Mouse (Mus musculus) liver, embryonic 13.5 days (tissue): ENCODE results near the gene Cux1. TPM values are rescaled to one million over a fixed set of nuclear protein-coding genes. Genes with fewer than 3 reads are reported as not detected.
A peak's percentile ranks its signal among the peaks of the same experiment; 100 is the strongest.

Source experiments
- ATAC-seq: fragments of 200-750 bp; cut with Nextera tagmentation; 2 replicates; pipeline ENCODE4 v1.8.0; 2017; ENCODE audit warnings: low read depth, mild to moderate bottlenecking, moderate number of reproducible peaks, moderate library complexity
- DNase-seq: peaks from one replicate; pipeline ENCODE4 v3.0.0; 2022
- H3K27ac ChIP-seq: fragments of 300-500 bp; sonication (generic); 2 replicates; pipeline ENCODE4 v1.5.1; 2015; ENCODE audit warnings: moderate library complexity, mild to moderate bottlenecking, inconsistent platforms
- H3K27me3 ChIP-seq: fragments of 300-500 bp; sonication (generic); 2 replicates; pipeline ENCODE4 v1.6.1; 2015; ENCODE audit warnings: mild to moderate bottlenecking, inconsistent platforms
- H3K36me3 ChIP-seq: fragments of 300-500 bp; sonication (generic); 2 replicates; pipeline ENCODE4 v1.6.1; 2015; ENCODE audit warnings: mild to moderate bottlenecking, inconsistent platforms
- H3K4me1 ChIP-seq: fragments of 300-500 bp; sonication (generic); replicated peaks from 2 replicates; pipeline ENCODE4 v1.6.1; 2015; ENCODE audit warnings: inconsistent platforms
- H3K4me2 ChIP-seq: fragments of 300-500 bp; sonication (generic); 2 replicates; pipeline ENCODE4 v1.6.1; 2015; ENCODE audit warnings: inconsistent platforms, mild to moderate bottlenecking, moderate library complexity
- H3K4me3 ChIP-seq: fragments of 300-500 bp; sonication (generic); replicated peaks from 2 replicates; pipeline ENCODE4 v1.5.1; 2015; ENCODE audit warnings: mild to moderate bottlenecking, inconsistent platforms
- H3K9ac ChIP-seq: fragments of 300-500 bp; sonication (generic); 2 replicates; pipeline ENCODE4 v1.6.1; 2015; ENCODE audit warnings: mild to moderate bottlenecking, inconsistent platforms
- H3K9me3 ChIP-seq: fragments of 300-500 bp; sonication (generic); replicated peaks from 2 replicates; pipeline ENCODE4 v1.6.1; 2016; ENCODE audit warnings: inconsistent platforms
- WGBS: fragments of 180-500 bp; shearing (Covaris S2); methylation state at CpG from one replicate; pipeline ENCODE4 v1.1.7; 2015; ENCODE audit not compliant: insufficient replicate concordance; 5-methylcytosine and 5-hydroxymethylcytosine counted together
- polyA plus RNA-seq: library from polyadenylated mRNA; unstranded; fragments of >200 nt; fragmentation: Nextera tagmentation; extraction: Ambion mirVana; gene quantifications from 2 replicates; pipeline ENCODE4 v1.2.1, GENCODE M21; 2015

Gene Cux1
- polyA plus RNA-seq, 1 experiment from 2014 or later, result 16.6 TPM

DNA sequence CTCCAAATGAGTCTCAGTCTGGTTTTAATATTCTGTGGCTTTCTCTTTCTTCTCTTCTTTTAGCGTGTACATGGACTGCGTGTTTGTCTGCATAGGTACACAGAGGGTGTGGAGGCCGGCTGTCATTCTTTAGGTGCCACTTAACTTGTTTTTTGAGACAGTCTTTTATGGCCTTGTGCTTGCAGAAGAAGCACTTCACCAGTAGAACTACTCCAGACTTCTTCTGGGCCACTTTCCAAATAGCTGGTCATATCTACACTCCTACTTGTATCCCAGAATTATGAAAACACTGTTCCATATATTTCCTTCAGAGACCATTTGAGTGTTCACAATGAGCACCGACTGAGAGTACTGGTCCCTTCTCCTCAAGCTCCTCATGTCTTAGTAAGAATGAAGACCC lies 149.4 kb downstream of the Cux1 start:
- H3K27me3 ChIP-seq, result no peaks in the 10 kb centered on the region
- no peak overlapping the region for H3K4me2 ChIP-seq
- H3K27ac ChIP-seq, result no peak overlapping the region
- H3K9me3 ChIP-seq, result no peaks in the 10 kb centered on the region
- 78% methylated on average over 4 of the region's 4 CpGs for WGBS
- H3K9ac ChIP-seq, result no peak overlapping the region
- DNase-seq (no peak), ATAC-seq (no peak)
- peaks cover 26% of the 10 kb centered on the region for H3K4me1 ChIP-seq
- H3K36me3 ChIP-seq, result no peaks in the 10 kb centered on the region
- H3K4me3 ChIP-seq, result no peak overlapping the region

DNA sequence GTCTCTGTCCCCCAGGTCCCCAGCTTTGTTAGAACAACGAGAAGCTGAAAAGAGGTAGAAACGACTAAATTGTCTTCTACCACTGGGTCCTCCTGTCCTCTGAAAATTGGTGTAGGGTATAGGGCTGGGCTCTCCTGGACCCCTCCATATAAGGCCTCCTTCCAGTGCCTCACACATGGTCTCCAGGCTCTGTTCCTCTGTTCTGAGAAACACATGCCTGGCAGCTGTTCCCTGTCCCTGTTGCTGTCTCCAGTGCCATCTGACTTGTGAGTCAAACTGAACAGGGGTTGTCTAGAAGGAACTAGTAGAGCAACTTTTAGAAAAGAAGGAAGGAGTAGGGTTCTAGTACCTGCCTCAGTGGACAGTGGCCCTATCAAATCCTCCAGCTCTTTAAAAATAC lies 152.8 kb downstream of the Cux1 start:
- no peak for ATAC-seq
- 60% methylated on average over 2 of the region's 2 CpGs for WGBS

DNA sequence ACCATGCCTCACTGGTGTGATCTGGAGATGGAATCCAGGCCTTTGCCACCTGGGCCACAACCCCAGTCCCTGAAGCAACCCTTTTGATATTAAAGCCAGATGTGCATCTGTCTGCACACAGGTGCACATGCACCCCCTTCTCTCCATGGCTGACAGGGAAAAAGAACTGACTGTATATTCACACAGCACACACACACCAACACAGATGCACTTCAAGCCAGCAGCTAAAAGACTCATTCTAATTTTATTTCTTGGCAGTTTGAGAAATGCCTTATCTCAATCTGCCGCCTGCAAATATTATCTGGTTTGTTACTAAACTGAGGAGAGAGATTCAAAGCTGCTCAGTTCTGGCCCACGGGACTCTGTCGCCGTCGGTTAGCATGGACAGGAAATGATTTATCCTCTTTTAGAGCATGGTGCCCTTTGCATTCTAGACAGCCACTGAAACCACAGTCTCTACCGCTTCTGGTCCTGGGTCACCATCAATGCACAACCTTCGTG lies 156.6 kb downstream of the Cux1 start:
- H3K4me1 ChIP-seq, result peaks cover 34% of the 10 kb centered on the region
- H3K36me3 ChIP-seq, result peaks cover 7% of the 10 kb centered on the region
- peaks cover 7% of the 10 kb centered on the region; the same call in 1 of the 2 replicates for H3K9me3 ChIP-seq
- no peak overlapping the region for H3K9ac ChIP-seq
- H3K27ac ChIP-seq, result no peak overlapping the region
- no peak overlapping the region for H3K4me3 ChIP-seq
- H3K27me3 ChIP-seq, result no peaks in the 10 kb centered on the region
- 16% methylated on average over 7 of the region's 7 CpGs for WGBS
- DNase-seq (no peak), ATAC-seq (0 out of 2 replicates have a peak, but pooled peaks have one; percentile 20)
- H3K4me2 ChIP-seq, result no peak overlapping the region

More for the DNA sequence above, 152.8 kb downstream of the Cux1 start:
- Histone ChIP-seq H3K27me3 (no peaks in the 10 kb centered on the region), H3K9me3 (no peaks in the 10 kb centered on the region), H3K36me3 (no peaks in the 10 kb centered on the region), H3K4me3 (no peak overlapping the region), H3K4me1 (peaks cover 29% of the 10 kb centered on the region), H3K4me2 (no peak overlapping the region), H3K27ac (no peak overlapping the region), H3K9ac (no peak overlapping the region)
- no peak for DNase-seq

DNA sequence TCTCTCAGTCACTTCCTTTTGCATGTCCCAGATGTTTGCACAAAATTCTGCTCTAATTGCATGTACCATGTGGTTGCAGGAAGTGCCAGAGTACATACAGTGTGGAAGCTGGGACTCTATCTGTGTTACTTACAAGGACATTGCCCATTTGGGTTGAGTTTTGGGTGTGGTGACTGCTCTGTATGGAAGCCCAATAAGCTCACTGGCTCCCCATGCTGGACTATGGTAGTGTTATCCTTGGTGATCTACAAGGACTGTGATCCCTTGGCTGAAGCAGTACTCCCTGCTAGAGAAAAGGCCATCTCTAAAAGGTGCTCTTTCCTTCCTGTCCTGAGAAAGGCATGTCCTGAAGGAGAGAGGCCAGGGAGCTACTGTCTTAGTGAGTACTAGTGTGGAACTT lies 160.9 kb downstream of the Cux1 start:
- H3K9me3 ChIP-seq, result peaks cover 7% of the 10 kb centered on the region; the same call in 1 of the 2 replicates
- H3K4me2 ChIP-seq, result no peak overlapping the region
- H3K4me3 ChIP-seq, result no peak overlapping the region
- H3K4me1 ChIP-seq, result peaks cover 23% of the 10 kb centered on the region
- no peaks in the 10 kb centered on the region for H3K27me3 ChIP-seq
- H3K27ac ChIP-seq, result no peak overlapping the region
- ATAC-seq, result no peak
- peaks cover 7% of the 10 kb centered on the region for H3K36me3 ChIP-seq
- no peak for DNase-seq
- H3K9ac ChIP-seq, result no peak overlapping the region

DNA sequence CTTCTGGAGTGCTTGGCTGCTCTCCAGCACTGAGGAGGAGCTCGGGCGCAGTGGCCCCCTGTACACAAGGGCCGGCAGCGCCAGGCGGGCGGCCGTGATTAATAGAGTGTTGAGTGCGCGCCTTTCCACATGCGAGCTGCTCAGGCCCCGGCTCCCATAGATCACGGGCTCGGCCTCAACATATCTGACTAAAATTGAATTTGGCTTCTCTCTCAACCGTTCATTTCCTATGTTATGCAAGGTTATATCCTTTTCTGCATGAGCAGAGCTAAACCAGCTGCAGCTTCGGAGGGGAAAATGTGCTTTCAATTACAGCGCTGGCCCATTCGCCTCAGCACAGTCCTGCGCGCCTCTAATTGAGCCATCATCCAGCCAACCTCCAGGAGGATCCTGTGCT lies 163.7 kb downstream of the Cux1 start:
- Histone ChIP-seq H3K27ac (no peak overlapping the region), H3K4me3 (no peak overlapping the region), H3K4me1 (peaks cover 2% of the 10 kb centered on the region; the same call in 1 of the 2 replicates), H3K4me2 (no peak overlapping the region), H3K36me3 (peaks cover 7% of the 10 kb centered on the region), H3K27me3 (no peaks in the 10 kb centered on the region), H3K9me3 (peaks cover 7% of the 10 kb centered on the region; the same call in 1 of the 2 replicates), H3K9ac (no peak overlapping the region)
- WGBS, result 82% methylated on average over 19 of the region's 19 CpGs
- no peak for DNase-seq
- peak; percentile 55; the same call in 1 of the 2 replicates for ATAC-seq

DNA sequence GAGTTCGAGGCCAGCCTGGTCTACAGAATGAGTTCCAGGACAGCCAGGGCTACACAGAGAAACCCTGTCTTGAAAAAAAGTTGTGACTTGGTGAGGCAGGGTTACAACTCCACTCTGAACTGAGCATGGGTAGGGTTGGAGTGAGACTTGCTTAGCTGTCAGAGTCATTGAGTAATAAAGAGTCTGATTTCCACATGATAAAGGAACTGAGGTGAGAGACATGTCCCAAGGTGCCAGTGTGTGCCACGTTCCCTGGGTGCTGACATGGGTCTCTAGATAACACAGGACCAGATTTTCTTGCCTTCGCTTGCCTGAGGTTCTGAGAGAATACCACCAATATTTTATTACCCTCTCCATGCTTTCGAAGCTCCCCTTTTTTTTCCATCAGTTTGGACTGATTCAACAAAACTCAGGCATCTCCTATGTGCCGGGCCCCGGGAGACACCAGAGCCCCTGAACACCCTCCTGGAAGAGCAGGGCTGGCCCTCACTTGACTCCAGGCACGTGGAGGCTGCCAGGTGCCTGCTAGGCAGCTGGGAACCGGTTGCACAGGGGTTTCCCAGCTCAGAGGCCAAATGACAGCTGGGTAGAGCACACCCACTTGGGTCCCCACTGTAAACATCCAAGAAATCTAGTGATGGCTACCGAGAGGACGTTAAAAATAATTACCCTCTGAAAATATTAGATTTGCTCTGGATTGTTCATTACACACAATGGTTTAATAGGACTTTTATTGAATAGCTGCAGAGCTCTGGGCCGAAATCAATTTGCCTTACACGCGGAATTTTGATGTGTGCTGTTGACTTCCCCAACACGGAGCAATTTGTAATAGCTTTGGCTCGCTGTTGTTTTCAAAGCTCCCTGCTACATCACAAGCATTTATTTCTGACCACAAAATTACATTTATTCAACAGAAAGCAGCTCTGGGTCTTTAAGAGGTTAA lies 164.4 kb downstream of the Cux1 start:
- Histone ChIP-seq H3K4me2 (no peak overlapping the region), H3K9ac (no peak overlapping the region), H3K9me3 (peaks cover 4% of the 10 kb centered on the region; the same call in 1 of the 2 replicates), H3K4me1 (peaks cover 2% of the 10 kb centered on the region; the same call in 1 of the 2 replicates), H3K4me3 (no peak overlapping the region), H3K27ac (no peak overlapping the region), H3K36me3 (peaks cover 5% of the 10 kb centered on the region), H3K27me3 (no peaks in the 10 kb centered on the region)
- DNase-seq (no peak), ATAC-seq (no peak)
- WGBS, result 80% methylated on average over 15 of the region's 15 CpGs

DNA sequence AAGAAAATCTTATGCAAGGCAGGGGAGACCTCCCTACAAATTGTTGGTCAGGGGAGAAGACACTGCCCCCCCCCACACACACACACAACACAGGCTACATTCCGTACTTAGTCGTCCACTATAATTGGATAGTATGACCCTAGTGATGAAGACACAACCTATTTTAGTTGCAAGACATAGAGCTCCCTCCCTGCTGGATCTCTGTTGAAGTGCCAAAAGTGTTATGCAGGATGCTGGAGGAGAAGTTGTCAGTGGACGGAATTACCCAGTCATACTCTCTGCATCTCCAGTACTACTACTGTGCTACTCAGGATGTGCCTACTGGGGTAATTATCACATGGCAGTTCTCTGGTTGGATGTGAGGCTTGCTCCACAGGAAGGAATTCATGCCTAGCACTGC lies 168.6 kb downstream of the Cux1 start:
- 84% methylated on average over 3 of the region's 3 CpGs for WGBS
- Histone ChIP-seq H3K36me3 (no peaks in the 10 kb centered on the region), H3K9me3 (no peaks in the 10 kb centered on the region), H3K4me3 (no peak overlapping the region), H3K9ac (no peak overlapping the region), H3K27ac (no peak overlapping the region), H3K27me3 (no peaks in the 10 kb centered on the region), H3K4me2 (no peak overlapping the region), H3K4me1 (peaks cover 17% of the 10 kb centered on the region)
- ATAC-seq (no peak), DNase-seq (no peak)

DNA sequence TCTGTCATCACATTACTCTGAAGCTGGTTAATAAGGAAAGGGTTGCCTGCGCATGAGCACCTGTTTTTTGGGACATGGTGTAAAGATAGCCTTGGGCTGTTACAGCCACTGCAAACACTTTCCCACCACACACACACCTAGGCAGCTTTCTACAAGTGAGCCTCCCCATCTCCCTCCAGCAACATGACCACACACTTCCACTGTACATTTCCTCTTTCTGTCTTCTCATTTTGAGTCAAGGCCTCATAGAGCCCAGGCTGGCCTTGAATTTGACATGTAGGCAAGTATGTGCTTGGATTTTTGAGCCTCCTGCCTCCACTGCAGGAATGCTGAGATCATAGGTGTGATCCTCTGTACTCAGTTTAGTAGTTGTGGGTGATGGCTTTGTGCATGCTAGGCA lies 170.6 kb downstream of the Cux1 start:
- 92% methylated on average over 1 of the region's 1 CpGs for WGBS
- Histone ChIP-seq H3K27me3 (no peaks in the 10 kb centered on the region), H3K4me2 (no peak overlapping the region), H3K4me1 (peaks cover 17% of the 10 kb centered on the region), H3K9me3 (no peaks in the 10 kb centered on the region), H3K36me3 (no peaks in the 10 kb centered on the region), H3K4me3 (no peak overlapping the region), H3K9ac (no peak overlapping the region), H3K27ac (no peak overlapping the region)
- DNase-seq (no peak), ATAC-seq (no peak)

DNA sequence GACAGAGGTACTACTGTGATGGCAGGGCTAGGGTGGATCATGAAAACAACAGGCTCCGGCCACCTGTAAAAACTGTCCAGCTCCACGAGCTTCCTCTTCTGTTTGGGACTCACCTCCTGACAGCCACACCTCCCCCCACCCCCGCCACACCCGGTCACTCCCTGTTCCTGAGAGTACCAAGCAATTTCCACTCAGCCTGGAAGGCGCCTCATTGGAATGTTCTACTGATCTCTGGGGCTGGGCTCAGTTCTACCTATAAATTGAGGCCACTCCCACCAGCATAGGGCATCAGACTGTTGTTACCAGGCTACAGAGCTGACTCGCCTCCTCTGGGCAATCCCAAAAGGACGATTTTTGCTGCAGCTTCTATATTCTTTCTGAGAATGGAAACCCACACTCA lies 171.0 kb downstream of the Cux1 start:
- no peak for DNase-seq
- 53% methylated on average over 7 of the region's 7 CpGs for whole genome bisulfite sequencing
- no peak for ATAC-seq
- Histone ChIP-seq H3K9ac (no peak overlapping the region), H3K27ac (no peak overlapping the region), H3K9me3 (no peaks in the 10 kb centered on the region), H3K4me2 (no peak overlapping the region), H3K27me3 (no peaks in the 10 kb centered on the region), H3K36me3 (no peaks in the 10 kb centered on the region), H3K4me3 (no peak overlapping the region), H3K4me1 (peaks cover 17% of the 10 kb centered on the region)

DNA sequence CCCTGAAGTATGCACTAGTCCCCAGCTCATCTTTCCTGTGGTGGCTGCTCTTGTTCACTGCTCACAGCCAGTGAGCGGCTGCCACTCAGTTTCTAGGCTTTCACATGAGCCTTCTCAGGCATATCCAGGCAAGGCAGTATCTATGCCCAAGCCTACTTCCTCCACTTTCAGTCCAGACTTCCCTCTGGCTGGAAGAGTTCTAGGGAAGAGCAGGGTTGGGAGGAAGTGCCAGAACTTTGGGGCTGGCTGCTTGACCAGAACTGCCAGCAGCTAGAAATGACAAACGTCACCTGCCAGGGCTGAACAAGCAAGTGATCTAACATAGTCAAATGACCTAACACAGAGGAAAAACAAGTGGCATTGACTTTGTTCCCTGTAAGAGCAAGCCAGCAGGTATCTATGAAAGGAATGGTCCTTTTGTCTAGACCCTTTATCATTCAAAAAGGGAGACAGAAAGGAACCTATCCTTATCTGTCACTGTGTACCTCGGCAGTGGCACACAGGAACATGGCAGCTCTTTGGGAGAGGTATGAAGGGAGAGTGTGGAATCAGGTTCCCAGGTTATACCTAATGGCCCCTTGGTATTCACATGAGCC lies 171.6 kb downstream of the Cux1 start:
- WGBS, result 53% methylated on average over 3 of the region's 3 CpGs
- H3K4me2 ChIP-seq, result no peak overlapping the region
- peaks cover 15% of the 10 kb centered on the region for H3K4me1 ChIP-seq
- H3K27me3 ChIP-seq, result no peaks in the 10 kb centered on the region
- no peak for DNase-seq
- ATAC-seq, result no peak
- H3K36me3 ChIP-seq, result peaks cover 3% of the 10 kb centered on the region; the same call in 1 of the 2 replicates
- H3K9ac ChIP-seq, result no peak overlapping the region
- no peaks in the 10 kb centered on the region for H3K9me3 ChIP-seq
- no peak overlapping the region for H3K27ac ChIP-seq
- H3K4me3 ChIP-seq, result no peak overlapping the region

DNA sequence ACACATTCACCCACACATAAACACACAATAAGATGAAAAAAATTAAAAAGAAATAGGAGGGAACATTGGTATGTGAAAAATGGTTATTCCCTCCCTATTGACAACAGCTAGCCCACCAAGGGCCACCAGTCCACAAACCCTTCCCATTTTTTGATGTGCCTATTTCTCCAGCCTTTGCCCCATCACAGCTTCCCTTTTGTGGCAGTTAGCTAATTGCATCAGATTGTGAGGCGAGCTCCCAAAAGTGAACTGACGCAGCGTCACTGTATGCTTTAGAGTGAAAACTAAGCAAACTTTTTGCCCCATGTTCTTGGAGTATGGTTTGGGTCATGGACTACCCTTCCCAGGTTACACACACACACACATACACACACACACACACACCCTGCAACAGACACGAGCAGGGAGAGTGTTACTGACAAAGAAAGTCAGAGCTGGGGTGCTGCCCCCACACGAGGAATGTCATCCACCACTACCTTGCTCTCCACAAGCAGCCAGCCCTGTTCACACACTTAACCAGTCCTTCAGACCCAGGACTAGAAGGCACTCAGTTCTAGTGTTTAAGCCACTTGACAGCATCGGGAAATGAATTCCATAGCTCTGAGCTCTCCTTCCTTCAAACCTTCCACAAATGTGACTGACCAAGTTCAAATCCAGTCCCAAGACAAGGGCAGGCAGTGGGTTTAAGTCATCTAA lies 172.6 kb downstream of the Cux1 start:
- Histone ChIP-seq H3K9ac (no peak overlapping the region), H3K4me2 (no peak overlapping the region), H3K27ac (no peak overlapping the region), H3K4me1 (peaks cover 15% of the 10 kb centered on the region), H3K4me3 (no peak overlapping the region), H3K9me3 (no peaks in the 10 kb centered on the region), H3K27me3 (no peaks in the 10 kb centered on the region), H3K36me3 (peaks cover 6% of the 10 kb centered on the region; the same call in 1 of the 2 replicates)
- DNase-seq (no peak), ATAC-seq (no peak)
- 63% methylated on average over 6 of the region's 6 CpGs for WGBS
